Mouse (Mus musculus): ENCODE measurements around the gene Olfr559.

DNA sequence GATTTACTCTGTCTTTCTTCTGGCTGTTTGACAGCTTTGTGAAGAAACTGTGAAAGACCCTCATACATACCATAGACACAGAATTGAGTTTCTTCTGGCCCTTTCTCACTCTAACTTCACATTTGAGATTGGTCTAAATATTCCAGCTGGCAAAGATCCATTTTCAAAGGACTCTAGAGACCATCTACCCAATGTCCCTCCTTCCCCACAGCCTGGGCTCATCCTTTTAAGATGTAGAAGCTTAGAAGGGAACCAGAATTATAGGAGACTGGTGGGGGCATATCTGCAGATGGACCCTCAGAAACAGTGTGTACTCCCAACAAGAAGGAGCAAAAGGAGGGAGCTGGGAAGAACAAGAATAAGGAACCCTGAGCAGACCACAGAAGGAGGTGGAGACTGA is 25.4 kb downstream of the Olfr559 start, which contains the start of gene Olfr558:
- no peak for TF ChIP-seq EP300 (IDR thresholded peaks at IDR 0.05; ENCODE audit: low read depth)
- no peak for TF ChIP-seq CTCF (IDR thresholded peaks at IDR 0.05; ENCODE audit: low read depth)

All from liver, postnatal 0 days (tissue).